Mouse (Mus musculus): ENCODE data around the gene Fam227b.

GRCm38 (mm10) chr2:126053657-126054056 lies 98.1 kb downstream of the Fam227b start:
- TF ChIP-seq CTCF (conservative IDR thresholded peaks at IDR 0.05; ENCODE audit: low read length) (no peak), POU5F1 (IDR thresholded peaks at IDR 0.05; ENCODE audit: borderline replicate concordance, low read length) (no peak), NANOG (IDR thresholded peaks at IDR 0.05; ENCODE audit: borderline replicate concordance, low read length) (no peak)
